Mouse (Mus musculus) cerebellum, postnatal 25 days (tissue): ENCODE measurements around the gene Itpkb.

ENCODE experiments used
- DNase-seq, 2 experiments: peaks; one replicate each; pipeline ENCODE4 v3.0.0; 2021; ENCODE audit warnings: mixed read lengths in 2 of 2

Itpkb gene

GRCm38 (mm10) chr1:180315127-180315526 lies 15.2 kb upstream of the Itpkb start:
- DNase-seq = no peak

- no peak for DNase-seq
These were observed 12.8 kb upstream of the Itpkb start for GRCm38 (mm10) chr1:180317450-180317849.

GRCm38 (mm10) chr1:180318407-180318806 lies 11.9 kb upstream of the Itpkb start:
- DNase-seq = no peak

GRCm38 (mm10) chr1:180319895-180320294 lies 10.4 kb upstream of the Itpkb start:
- no peak for DNase-seq

GRCm38 (mm10) chr1:180322896-180323295 lies 7.4 kb upstream of the Itpkb start:
- DNase-seq = no peak

GRCm38 (mm10) chr1:180323491-180323890 lies 6.8 kb upstream of the Itpkb start:
- DNase-seq = no peak

- no peak for DNase-seq
These were observed 6.0 kb upstream of the Itpkb start for GRCm38 (mm10) chr1:180324271-180324670.

- no peak for DNase-seq
These were observed 1.3 kb upstream of the Itpkb start for GRCm38 (mm10) chr1:180328794-180329665.

GRCm38 (mm10) chr1:180329706-180330105 lies 579 bp upstream of the Itpkb start:
- DNase-seq = no peak

GRCm38 (mm10) chr1:180330707-180331545 lies 641 bp downstream of the Itpkb start:
- DNase-seq = peak; percentile 71 to 75

GRCm38 (mm10) chr1:180331546-180332075 lies 1.3 kb downstream of the Itpkb start:
- DNase-seq = peak; percentile 63 to 76

- peak; percentile 75 to 77 for DNase-seq
These were observed 2.0 kb downstream of the Itpkb start for GRCm38 (mm10) chr1:180332076-180332927.

- no peak for DNase-seq
These were observed 2.7 kb downstream of the Itpkb start for GRCm38 (mm10) chr1:180332928-180333440.

GRCm38 (mm10) chr1:180333588-180333987 lies 3.3 kb downstream of the Itpkb start:
- DNase-seq = no peak

- DNase-seq = no peak
These were observed 4.3 kb downstream of the Itpkb start for GRCm38 (mm10) chr1:180334541-180334940.

- no peak for DNase-seq
These were observed 5.5 kb downstream of the Itpkb start for GRCm38 (mm10) chr1:180335513-180336375.

GRCm38 (mm10) chr1:180338358-180338757 lies 8.1 kb downstream of the Itpkb start:
- DNase-seq = no peak

GRCm38 (mm10) chr1:180339143-180339542 lies 8.9 kb downstream of the Itpkb start:
- no peak for DNase-seq

- no peak for DNase-seq
These were observed 12.7 kb downstream of the Itpkb start for GRCm38 (mm10) chr1:180342944-180343343.

GRCm38 (mm10) chr1:180343434-180344210 lies 13.3 kb downstream of the Itpkb start:
- no peak for DNase-seq
